Mouse (Mus musculus) brain, embryonic 18.5 days (tissue): Measurements from ENCODE around the gene Prr32.

Source experiments
- DNase-seq: peaks from one replicate; pipeline ENCODE4 v3.0.0-alpha.2; 2012; ENCODE audit warnings: low read depth, low spot score

Prr32 gene

GRCm38 (mm10) chrX:45090604-45091003, at the start of gene Prr32:
Prr32 (plus strand) TSS chrX:45090904.
- DNase-seq, result no peak
